Mouse (Mus musculus): ENCODE results near the gene Ttc16.

DNA sequence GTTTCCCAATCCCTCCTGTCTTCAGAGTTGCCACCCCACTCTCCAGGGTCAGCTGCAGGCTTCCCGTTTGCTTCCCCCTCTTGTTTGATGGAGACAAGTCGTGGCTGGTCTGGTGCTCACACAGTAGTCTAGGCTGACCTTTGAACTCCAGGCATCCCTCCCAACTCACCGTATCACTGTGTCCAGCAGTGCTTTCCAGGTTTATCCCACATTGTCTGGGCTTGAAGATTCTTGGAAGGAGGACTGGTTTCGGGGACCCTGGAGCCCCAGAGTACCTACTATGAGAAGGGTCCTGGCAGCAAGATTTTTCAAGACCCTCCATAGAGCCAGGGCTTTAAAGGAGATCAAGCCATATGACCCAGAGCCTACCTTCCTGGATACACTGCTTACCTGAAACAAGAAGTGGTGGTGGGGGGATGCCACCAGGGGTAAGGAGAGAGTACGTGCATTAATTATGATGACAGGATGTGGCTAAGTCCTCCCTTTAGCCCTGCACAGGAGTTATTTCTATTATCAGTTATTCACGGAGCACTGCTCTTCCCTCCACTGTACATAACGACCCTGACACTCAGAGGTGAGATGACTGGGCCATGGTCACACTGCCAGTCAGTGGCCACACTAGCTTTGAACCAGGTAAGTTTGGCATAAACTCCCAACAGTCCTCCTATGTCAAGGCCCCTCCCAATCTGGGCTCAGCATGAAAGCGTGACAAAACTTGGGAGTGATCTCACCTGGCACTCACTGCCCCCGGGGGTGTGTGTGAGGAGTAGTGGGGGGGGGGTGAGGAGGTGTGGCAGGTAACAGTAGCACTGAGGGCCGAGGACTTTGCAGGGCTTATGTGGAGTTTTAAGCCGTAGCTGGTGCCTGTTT is 61.1 kb downstream of the Ttc16 start:
- TF ChIP-seq TCF12 (IDR thresholded peaks at IDR 0.05; ENCODE audit: insufficient read depth, poor library complexity, severe bottlenecking): no peak
- no peak for TF ChIP-seq POLR2A (IDR thresholded peaks at IDR 0.05; ENCODE audit: insufficient read length, low read depth)
- TF ChIP-seq USF1 (IDR thresholded peaks at IDR 0.05; ENCODE audit: low read depth): no peak
- TF ChIP-seq CEBPB (IDR thresholded peaks at IDR 0.05; ENCODE audit: insufficient read depth, poor library complexity, severe bottlenecking): no peak
- TF ChIP-seq MAX (IDR thresholded peaks at IDR 0.05; ENCODE audit: low read depth): no peak
- no peak for TF ChIP-seq POLR2AphosphoS2 (IDR thresholded peaks at IDR 0.05; ENCODE audit: insufficient read length, low read depth)
- no peak for TF ChIP-seq MYOD1 (IDR thresholded peaks at IDR 0.05; ENCODE audit: control insufficient read depth in 1 of 3, insufficient read length in 2 of 3, low read depth in 2 of 3)
- TF ChIP-seq E2F4 (IDR thresholded peaks at IDR 0.05; ENCODE audit: insufficient read depth): no peak
- TF ChIP-seq SRF (IDR thresholded peaks at IDR 0.05; ENCODE audit: control insufficient read depth, insufficient read length, low read depth): no peak
- TF ChIP-seq MYOG (IDR thresholded peaks at IDR 0.05; ENCODE audit: control insufficient read depth in 1 of 3, insufficient read depth in 1 of 3, insufficient read length in 2 of 3, low read depth in 2 of 3): no peak
- no peak for TF ChIP-seq REST (IDR thresholded peaks at IDR 0.05; ENCODE audit: insufficient read depth, insufficient read length)
- no peak for TF ChIP-seq TCF3 (IDR thresholded peaks at IDR 0.05; ENCODE audit: insufficient read length, low read depth)
